Mouse (Mus musculus): ENCODE measurements at regions not wholly inside any gene's neighbourhood (a gene's known extent, or its start where the extent isn't known, plus 50 kb on each side); places are given as distances from the start of the nearest gene placed in this dataset.

GRCm38 (mm10) chr4:137200426-137200825 is 76.9 kb upstream of the Wnt4 start:
- no peak overlapping the region for H3K27ac ChIP-seq (ENCODE audit: control insufficient read depth, insufficient read depth, low read length)
- DNase-seq = no peak
- H3K4me3 ChIP-seq (ENCODE audit: control insufficient read depth, insufficient read depth, low read length) = no peak overlapping the region
- H3K4me1 ChIP-seq (replicated peaks; ENCODE audit: control insufficient read depth, insufficient read depth, low read length) = no peaks in the 10 kb centered on the region
- 93% methylated on average over 9 of the region's 9 CpGs for WGBS
- H3K36me3 ChIP-seq (ENCODE audit: control insufficient read depth, insufficient read depth, low read length) = no peaks in the 10 kb centered on the region
- TF ChIP-seq CTCF (IDR thresholded peaks at IDR 0.05; ENCODE audit: borderline replicate concordance, control insufficient read depth, extremely low read depth, insufficient read depth, low read length, poor library complexity) (no peak), POLR2A (IDR thresholded peaks at IDR 0.05; ENCODE audit: control insufficient read depth, extremely low read depth, insufficient read depth, low read length, poor library complexity) (no peak)
- H3K27me3 ChIP-seq (ENCODE audit: control insufficient read depth, insufficient read depth, low read length) = no peaks in the 10 kb centered on the region

- WGBS = 83% methylated on average over 5 of the region's 5 CpGs
- Histone ChIP-seq H3K27ac (ENCODE audit: control insufficient read depth, insufficient read depth, low read length) (no peak overlapping the region), H3K4me1 (replicated peaks; ENCODE audit: control insufficient read depth, insufficient read depth, low read length) (no peaks in the 10 kb centered on the region), H3K36me3 (ENCODE audit: control insufficient read depth, insufficient read depth, low read length) (no peaks in the 10 kb centered on the region), H3K4me3 (ENCODE audit: control insufficient read depth, insufficient read depth, low read length) (no peak overlapping the region), H3K27me3 (ENCODE audit: control insufficient read depth, insufficient read depth, low read length) (no peaks in the 10 kb centered on the region)
- no peak for DNase-seq
- TF ChIP-seq POLR2A (IDR thresholded peaks at IDR 0.05; ENCODE audit: control insufficient read depth, extremely low read depth, insufficient read depth, low read length, poor library complexity) = no peak
- TF ChIP-seq CTCF (IDR thresholded peaks at IDR 0.05; ENCODE audit: borderline replicate concordance, control insufficient read depth, extremely low read depth, insufficient read depth, low read length, poor library complexity) = no peak
Observed at GRCm38 (mm10) chr4:137196491-137196974, 80.8 kb upstream of the Wnt4 start.

- 81% methylated on average over 11 of the region's 11 CpGs for WGBS
- no peaks in the 10 kb centered on the region for H3K27me3 ChIP-seq (ENCODE audit: control insufficient read depth, insufficient read depth, low read length)
- H3K4me3 ChIP-seq (ENCODE audit: control insufficient read depth, insufficient read depth, low read length) = no peak overlapping the region
- TF ChIP-seq POLR2A (IDR thresholded peaks at IDR 0.05; ENCODE audit: control insufficient read depth, extremely low read depth, insufficient read depth, low read length, poor library complexity) (no peak), CTCF (IDR thresholded peaks at IDR 0.05; ENCODE audit: borderline replicate concordance, control insufficient read depth, extremely low read depth, insufficient read depth, low read length, poor library complexity) (no peak)
- H3K4me1 ChIP-seq (replicated peaks; ENCODE audit: control insufficient read depth, insufficient read depth, low read length) = peaks cover 5% of the 10 kb centered on the region
- DNase-seq = no peak
- H3K36me3 ChIP-seq (ENCODE audit: control insufficient read depth, insufficient read depth, low read length) = no peaks in the 10 kb centered on the region
- H3K27ac ChIP-seq (ENCODE audit: control insufficient read depth, insufficient read depth, low read length) = no peak overlapping the region
Observed at GRCm38 (mm10) chr4:137194106-137194505, 83.2 kb upstream of the Wnt4 start.

GRCm38 (mm10) chr4:137190625-137191024 is 86.7 kb upstream of the Wnt4 start:
- DNase-seq = no peak
- WGBS = 97% methylated on average over 10 of the region's 10 CpGs
- TF ChIP-seq CTCF (IDR thresholded peaks at IDR 0.05; ENCODE audit: borderline replicate concordance, control insufficient read depth, extremely low read depth, insufficient read depth, low read length, poor library complexity) (no peak), POLR2A (IDR thresholded peaks at IDR 0.05; ENCODE audit: control insufficient read depth, extremely low read depth, insufficient read depth, low read length, poor library complexity) (no peak)
- H3K4me3 ChIP-seq (ENCODE audit: control insufficient read depth, insufficient read depth, low read length) = no peak overlapping the region
- H3K4me1 ChIP-seq (replicated peaks; ENCODE audit: control insufficient read depth, insufficient read depth, low read length) = peaks cover 14% of the 10 kb centered on the region
- H3K27ac ChIP-seq (ENCODE audit: control insufficient read depth, insufficient read depth, low read length) = no peak overlapping the region
- no peaks in the 10 kb centered on the region for H3K36me3 ChIP-seq (ENCODE audit: control insufficient read depth, insufficient read depth, low read length)
- no peaks in the 10 kb centered on the region for H3K27me3 ChIP-seq (ENCODE audit: control insufficient read depth, insufficient read depth, low read length)

- Histone ChIP-seq H3K27me3 (ENCODE audit: control insufficient read depth, insufficient read depth, low read length) (no peaks in the 10 kb centered on the region), H3K27ac (ENCODE audit: control insufficient read depth, insufficient read depth, low read length) (no peak overlapping the region), H3K36me3 (ENCODE audit: control insufficient read depth, insufficient read depth, low read length) (no peaks in the 10 kb centered on the region), H3K4me1 (replicated peaks; ENCODE audit: control insufficient read depth, insufficient read depth, low read length) (peaks cover 14% of the 10 kb centered on the region), H3K4me3 (ENCODE audit: control insufficient read depth, insufficient read depth, low read length) (no peak overlapping the region)
- WGBS = 96% methylated on average over 4 of the region's 4 CpGs
- no peak for DNase-seq
- no peak for TF ChIP-seq CTCF (IDR thresholded peaks at IDR 0.05; ENCODE audit: borderline replicate concordance, control insufficient read depth, extremely low read depth, insufficient read depth, low read length, poor library complexity)
- TF ChIP-seq POLR2A (IDR thresholded peaks at IDR 0.05; ENCODE audit: control insufficient read depth, extremely low read depth, insufficient read depth, low read length, poor library complexity) = no peak
Observed at GRCm38 (mm10) chr4:137189801-137190200, 87.5 kb upstream of the Wnt4 start.

- 3% methylated on average over 6 of the region's 6 CpGs for WGBS
Observed at GRCm38 (mm10) chr4:137189058-137189457, 88.2 kb upstream of the Wnt4 start.

GRCm38 (mm10) chr4:137187592-137187991 is 89.7 kb upstream of the Wnt4 start:
- Histone ChIP-seq H3K27me3 (ENCODE audit: control insufficient read depth, insufficient read depth, low read length) (no peaks in the 10 kb centered on the region), H3K27ac (ENCODE audit: control insufficient read depth, insufficient read depth, low read length) (no peak overlapping the region), H3K4me3 (ENCODE audit: control insufficient read depth, insufficient read depth, low read length) (no peak overlapping the region), H3K4me1 (replicated peaks; ENCODE audit: control insufficient read depth, insufficient read depth, low read length) (peaks cover 14% of the 10 kb centered on the region), H3K36me3 (ENCODE audit: control insufficient read depth, insufficient read depth, low read length) (no peaks in the 10 kb centered on the region)
- no peak for DNase-seq
- WGBS = 71% methylated on average over 3 of the region's 3 CpGs
- TF ChIP-seq CTCF (IDR thresholded peaks at IDR 0.05; ENCODE audit: borderline replicate concordance, control insufficient read depth, extremely low read depth, insufficient read depth, low read length, poor library complexity) (no peak), POLR2A (IDR thresholded peaks at IDR 0.05; ENCODE audit: control insufficient read depth, extremely low read depth, insufficient read depth, low read length, poor library complexity) (no peak)

More at GRCm38 (mm10) chr4:137189058-137189457, 88.2 kb upstream of the Wnt4 start:
- TF ChIP-seq CTCF (IDR thresholded peaks at IDR 0.05; ENCODE audit: borderline replicate concordance, control insufficient read depth, extremely low read depth, insufficient read depth, low read length, poor library complexity) (peak; percentile 76; the same call in 1 of the 2 replicates), POLR2A (IDR thresholded peaks at IDR 0.05; ENCODE audit: control insufficient read depth, extremely low read depth, insufficient read depth, low read length, poor library complexity) (no peak)
- H3K4me1 ChIP-seq (replicated peaks; ENCODE audit: control insufficient read depth, insufficient read depth, low read length) = peaks cover 14% of the 10 kb centered on the region
- peak; percentile 80 for DNase-seq
- no peaks in the 10 kb centered on the region for H3K36me3 ChIP-seq (ENCODE audit: control insufficient read depth, insufficient read depth, low read length)
- H3K4me3 ChIP-seq (ENCODE audit: control insufficient read depth, insufficient read depth, low read length) = no peak overlapping the region
- H3K27me3 ChIP-seq (ENCODE audit: control insufficient read depth, insufficient read depth, low read length) = no peaks in the 10 kb centered on the region
- H3K27ac ChIP-seq (ENCODE audit: control insufficient read depth, insufficient read depth, low read length) = no peak overlapping the region
